Mouse (Mus musculus): ENCODE measurements around the gene Snhg11. TPM values are rescaled to one million over a fixed set of nuclear protein-coding genes. Genes with fewer than 3 reads are reported as not detected.
A peak's percentile ranks its signal among the peaks of the same experiment; 100 is the strongest.

Snhg11 gene
- 3.4 and 8.9 TPM in 2 replicates for polyA plus RNA-seq (2015; fragmentation: Nextera tagmentation; extraction: Ambion mirVana)

GRCm38 (mm10) chr2:158375443-158376122 is at the start of gene Snhg11:
Snhg11 (plus strand) TSS chr2:158375638.
- Histone ChIP-seq H3K4me1 (ENCODE audit: insufficient read depth, low read length) (no peaks in the 10 kb centered on the region; the same call in 1 of the 2 replicates), H3K9me3 (ENCODE audit: low read length) (no peaks in the 10 kb centered on the region), H3K4me2 (replicated peaks; ENCODE audit: low read depth, low read length) (peak within 1 kb of the TSS; percentile 61), H3K27ac (ENCODE audit: low read length) (no peak within 1 kb of the TSS), H3K4me3 (ENCODE audit: low read length) (peak within 1 kb of the TSS; percentile 43), H3K36me3 (ENCODE audit: insufficient read depth, low read length) (no peaks in the 10 kb centered on the region), H3K9ac (replicated peaks; ENCODE audit: low read length) (peak within 1 kb of the TSS; percentile 40; the same call in 1 of the 2 replicates), H3K27me3 (ENCODE audit: insufficient read depth, low read length) (peaks cover 30% of the 10 kb centered on the region)
- peak; percentile 55; the same call in 1 of the 2 replicates for ATAC-seq (ENCODE audit: low FRiP score, low TSS enrichment)
- 2% methylated on average over 36 of the region's 36 CpGs for WGBS

DNA sequence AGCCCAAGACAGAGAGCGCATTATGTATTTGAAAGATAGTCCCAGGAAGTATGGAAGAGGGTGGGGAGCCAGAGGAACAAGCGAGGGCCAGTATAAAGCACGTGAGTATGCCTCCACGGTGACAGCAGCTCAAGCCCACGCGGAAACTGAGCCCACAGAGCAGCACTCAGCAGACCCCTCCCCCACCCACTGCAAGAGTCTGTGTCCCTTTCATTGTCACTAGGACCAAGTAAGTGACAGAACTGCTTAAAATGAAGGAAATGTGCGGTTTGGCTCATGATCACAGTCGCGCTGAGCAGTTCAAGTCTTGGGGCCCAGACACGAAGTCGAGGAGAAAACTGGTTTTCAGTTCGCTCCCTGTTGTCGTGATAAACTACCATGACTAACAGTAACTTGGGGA is 41.1 kb upstream of the Snhg11 start:
- ATAC-seq (ENCODE audit: low FRiP score, low TSS enrichment), result no peak
- Histone ChIP-seq H3K27ac (ENCODE audit: low read length) (no peak overlapping the region), H3K4me2 (replicated peaks; ENCODE audit: low read depth, low read length) (no peak overlapping the region)

GRCm38 (mm10) chr2:158337698-158338097 is 37.7 kb upstream of the Snhg11 start:
- no peaks in the 10 kb centered on the region for H3K9me3 ChIP-seq (ENCODE audit: low read length)
- 30% methylated on average over 10 of the region's 10 CpGs for WGBS
- no peaks in the 10 kb centered on the region for H3K27me3 ChIP-seq (ENCODE audit: insufficient read depth, low read length)
- no peaks in the 10 kb centered on the region for H3K36me3 ChIP-seq (ENCODE audit: insufficient read depth, low read length)
- H3K9ac ChIP-seq (replicated peaks; ENCODE audit: low read length), result no peak overlapping the region
- no peaks in the 10 kb centered on the region for H3K4me1 ChIP-seq (ENCODE audit: insufficient read depth, low read length)
- no peak for ATAC-seq (ENCODE audit: low FRiP score, low TSS enrichment)
- H3K4me3 ChIP-seq (ENCODE audit: low read length), result no peak overlapping the region
- H3K27ac ChIP-seq (ENCODE audit: low read length), result no peak overlapping the region
- no peak overlapping the region for H3K4me2 ChIP-seq (replicated peaks; ENCODE audit: low read depth, low read length)

More for the DNA sequence above, 41.1 kb upstream of the Snhg11 start:
- H3K27me3 ChIP-seq (ENCODE audit: insufficient read depth, low read length), result no peaks in the 10 kb centered on the region
- 87% methylated on average over 13 of the region's 13 CpGs for WGBS
- H3K9ac ChIP-seq (replicated peaks; ENCODE audit: low read length), result no peak overlapping the region
- no peak overlapping the region for H3K4me3 ChIP-seq (ENCODE audit: low read length)
- H3K36me3 ChIP-seq (ENCODE audit: insufficient read depth, low read length), result no peaks in the 10 kb centered on the region
- H3K9me3 ChIP-seq (ENCODE audit: low read length), result no peaks in the 10 kb centered on the region
- H3K4me1 ChIP-seq (ENCODE audit: insufficient read depth, low read length), result no peaks in the 10 kb centered on the region

DNA sequence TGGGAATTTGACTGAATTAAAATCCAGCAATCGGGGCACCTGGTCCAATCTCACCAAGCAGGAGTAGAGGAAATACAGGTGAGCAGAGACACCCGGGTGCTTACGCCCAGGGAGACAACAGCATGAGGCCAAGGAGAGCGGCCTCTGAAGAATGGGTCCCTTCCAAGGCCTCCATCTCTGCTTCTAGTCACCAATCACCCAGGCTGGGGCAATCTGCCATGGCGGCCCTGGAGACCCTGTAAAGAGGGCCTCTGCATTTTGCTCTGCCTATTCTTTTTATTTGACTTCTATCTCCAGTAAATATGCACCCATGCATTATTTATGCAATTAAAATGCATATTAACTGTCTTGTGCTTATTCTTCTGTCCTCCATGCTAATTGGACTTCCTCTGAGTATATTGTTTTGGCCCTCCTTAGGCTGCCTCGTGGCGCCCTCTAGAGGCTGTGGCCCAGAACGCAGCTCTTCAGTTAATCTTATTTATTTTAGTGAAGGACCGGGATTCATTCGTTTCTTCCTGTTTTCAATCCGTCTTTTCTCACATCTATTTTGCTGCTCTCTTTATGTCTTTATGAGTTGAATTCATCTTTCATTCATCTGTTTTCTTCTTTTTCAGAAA is 35.4 kb upstream of the Snhg11 start:
- no peak overlapping the region for H3K4me3 ChIP-seq (ENCODE audit: low read length)
- WGBS, result 37% methylated on average over 11 of the region's 11 CpGs
- ATAC-seq (ENCODE audit: low FRiP score, low TSS enrichment), result no peak

DNA sequence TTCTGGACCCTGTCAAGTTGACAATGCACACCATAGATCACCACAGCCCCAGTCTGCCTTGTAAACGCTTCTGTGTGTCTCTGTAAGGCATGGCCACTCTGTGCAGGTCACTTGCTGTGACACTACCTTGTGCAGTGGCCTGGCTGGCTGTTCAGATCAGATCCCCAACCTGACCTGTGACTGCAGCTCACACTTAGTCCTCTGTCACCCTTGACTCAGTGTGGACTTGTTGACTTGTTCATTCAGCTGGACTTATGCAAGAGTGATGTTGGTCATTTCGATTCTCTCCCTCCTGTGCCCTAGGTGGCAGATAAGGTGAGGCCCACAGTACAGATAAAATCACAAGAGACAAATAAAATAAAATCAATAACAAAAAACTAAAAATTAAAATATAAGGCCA is 34.1 kb upstream of the Snhg11 start:
- H3K9ac ChIP-seq (replicated peaks; ENCODE audit: low read length), result no peak overlapping the region
- WGBS, result 68% methylated on average over 2 of the region's 2 CpGs

More for the DNA sequence above, 35.4 kb upstream of the Snhg11 start:
- Histone ChIP-seq H3K9me3 (ENCODE audit: low read length) (no peaks in the 10 kb centered on the region), H3K9ac (replicated peaks; ENCODE audit: low read length) (no peak overlapping the region), H3K27ac (ENCODE audit: low read length) (no peak overlapping the region), H3K4me1 (ENCODE audit: insufficient read depth, low read length) (no peaks in the 10 kb centered on the region), H3K27me3 (ENCODE audit: insufficient read depth, low read length) (no peaks in the 10 kb centered on the region), H3K4me2 (replicated peaks; ENCODE audit: low read depth, low read length) (no peak overlapping the region), H3K36me3 (ENCODE audit: insufficient read depth, low read length) (no peaks in the 10 kb centered on the region)

GRCm38 (mm10) chr2:158343495-158343894 is 31.9 kb upstream of the Snhg11 start:
- H3K9me3 ChIP-seq (ENCODE audit: low read length), result no peaks in the 10 kb centered on the region

More for the DNA sequence above, 34.1 kb upstream of the Snhg11 start:
- Histone ChIP-seq H3K27me3 (ENCODE audit: insufficient read depth, low read length) (no peaks in the 10 kb centered on the region), H3K9me3 (ENCODE audit: low read length) (no peaks in the 10 kb centered on the region), H3K36me3 (ENCODE audit: insufficient read depth, low read length) (no peaks in the 10 kb centered on the region), H3K4me2 (replicated peaks; ENCODE audit: low read depth, low read length) (no peak overlapping the region), H3K4me3 (ENCODE audit: low read length) (no peak overlapping the region), H3K27ac (ENCODE audit: low read length) (no peak overlapping the region), H3K4me1 (ENCODE audit: insufficient read depth, low read length) (no peaks in the 10 kb centered on the region)
- no peak for ATAC-seq (ENCODE audit: low FRiP score, low TSS enrichment)

DNA sequence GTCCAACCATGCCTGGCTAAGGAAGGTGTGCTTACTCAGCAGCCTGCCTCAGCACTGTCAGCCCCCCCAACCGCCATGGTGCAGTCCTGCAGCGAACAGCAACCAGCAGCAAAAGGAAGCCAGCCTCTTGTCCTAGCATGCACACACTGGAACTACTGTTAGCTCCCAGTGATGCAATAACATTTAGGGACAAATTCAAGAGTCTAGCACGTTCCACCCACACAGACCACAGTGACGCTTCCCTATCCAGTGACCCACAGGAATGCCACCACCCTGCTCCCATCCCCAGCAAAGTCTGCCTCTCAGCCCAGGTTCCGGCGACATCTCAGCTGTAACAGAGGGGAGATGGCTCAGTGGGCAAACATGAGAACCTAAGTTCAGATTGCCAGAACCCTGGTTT is 29.0 kb upstream of the Snhg11 start:
- Histone ChIP-seq H3K36me3 (ENCODE audit: insufficient read depth, low read length) (no peaks in the 10 kb centered on the region), H3K9ac (replicated peaks; ENCODE audit: low read length) (no peak overlapping the region), H3K4me2 (replicated peaks; ENCODE audit: low read depth, low read length) (no peak overlapping the region), H3K27ac (ENCODE audit: low read length) (no peak overlapping the region), H3K4me1 (ENCODE audit: insufficient read depth, low read length) (no peaks in the 10 kb centered on the region; the same call in 1 of the 2 replicates), H3K9me3 (ENCODE audit: low read length) (no peaks in the 10 kb centered on the region), H3K4me3 (ENCODE audit: low read length) (no peak overlapping the region), H3K27me3 (ENCODE audit: insufficient read depth, low read length) (no peaks in the 10 kb centered on the region)
- 64% methylated on average over 6 of the region's 6 CpGs for WGBS
- ATAC-seq (ENCODE audit: low FRiP score, low TSS enrichment), result no peak

More at GRCm38 (mm10) chr2:158343495-158343894, 31.9 kb upstream of the Snhg11 start:
- Histone ChIP-seq H3K36me3 (ENCODE audit: insufficient read depth, low read length) (no peaks in the 10 kb centered on the region), H3K4me3 (ENCODE audit: low read length) (no peak overlapping the region), H3K4me1 (ENCODE audit: insufficient read depth, low read length) (no peaks in the 10 kb centered on the region; the same call in 1 of the 2 replicates), H3K4me2 (replicated peaks; ENCODE audit: low read depth, low read length) (no peak overlapping the region), H3K9ac (replicated peaks; ENCODE audit: low read length) (no peak overlapping the region), H3K27ac (ENCODE audit: low read length) (no peak overlapping the region), H3K27me3 (ENCODE audit: insufficient read depth, low read length) (no peaks in the 10 kb centered on the region)
- peak; percentile 46; the same call in 1 of the 2 replicates for ATAC-seq (ENCODE audit: low FRiP score, low TSS enrichment)
- WGBS, result 63% methylated on average over 5 of the region's 5 CpGs

DNA sequence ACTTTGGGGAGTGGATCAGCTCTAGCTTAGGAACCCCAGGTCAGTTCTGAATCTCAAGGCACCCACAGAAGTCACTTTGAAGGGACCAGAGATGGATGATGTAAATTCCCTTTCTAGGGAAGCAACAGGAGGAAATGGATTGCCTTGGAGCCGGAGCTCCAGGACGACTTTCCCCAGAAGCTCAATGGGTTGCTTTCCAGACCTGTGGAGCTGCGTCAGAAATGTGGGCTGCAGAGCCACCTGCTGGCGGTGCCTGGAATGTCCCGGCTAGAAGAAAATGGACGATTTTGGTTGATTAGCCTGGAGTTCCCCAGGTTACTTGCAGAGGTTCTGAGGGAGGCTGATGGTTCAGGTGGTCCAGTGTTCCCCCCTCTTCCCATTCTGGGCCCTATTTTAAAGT is 27.6 kb upstream of the Snhg11 start:
- H3K9me3 ChIP-seq (ENCODE audit: low read length), result no peaks in the 10 kb centered on the region
- under 1% methylated on average over 6 of the region's 6 CpGs for WGBS
- H3K36me3 ChIP-seq (ENCODE audit: insufficient read depth, low read length), result 0 out of 2 replicates have a peak, but pooled peaks cover 4% of the 10 kb centered on the region
- no peak overlapping the region for H3K27ac ChIP-seq (ENCODE audit: low read length)
- ATAC-seq (ENCODE audit: low FRiP score, low TSS enrichment), result peak; percentile 39; the same call in 1 of the 2 replicates
- no peaks in the 10 kb centered on the region; the same call in 1 of the 2 replicates for H3K4me1 ChIP-seq (ENCODE audit: insufficient read depth, low read length)
- H3K4me2 ChIP-seq (replicated peaks; ENCODE audit: low read depth, low read length), result no peak overlapping the region
- no peak overlapping the region for H3K4me3 ChIP-seq (ENCODE audit: low read length)
- no peaks in the 10 kb centered on the region for H3K27me3 ChIP-seq (ENCODE audit: insufficient read depth, low read length)
- peak overlapping the region; percentile 39; the same call in 1 of the 2 replicates for H3K9ac ChIP-seq (replicated peaks; ENCODE audit: low read length)

GRCm38 (mm10) chr2:158352801-158353520 is 22.5 kb upstream of the Snhg11 start:
- Histone ChIP-seq H3K9ac (replicated peaks; ENCODE audit: low read length) (no peak overlapping the region), H3K9me3 (ENCODE audit: low read length) (no peaks in the 10 kb centered on the region), H3K4me2 (replicated peaks; ENCODE audit: low read depth, low read length) (no peak overlapping the region), H3K4me3 (ENCODE audit: low read length) (no peak overlapping the region), H3K27ac (ENCODE audit: low read length) (no peak overlapping the region), H3K27me3 (ENCODE audit: insufficient read depth, low read length) (no peaks in the 10 kb centered on the region), H3K36me3 (ENCODE audit: insufficient read depth, low read length) (peaks cover 37% of the 10 kb centered on the region), H3K4me1 (ENCODE audit: insufficient read depth, low read length) (no peaks in the 10 kb centered on the region)
- ATAC-seq (ENCODE audit: low FRiP score, low TSS enrichment), result no peak
- WGBS, result 75% methylated on average over 3 of the region's 3 CpGs

Measured in kidney, embryonic 16.5 days (tissue).